Mouse (Mus musculus) midbrain, embryonic 13.5 days (tissue): ENCODE results near the gene Cd3g. TPM values are rescaled to one million over a fixed set of nuclear protein-coding genes. Genes with fewer than 3 reads are reported as not detected.

Experiments used
- ATAC-seq: fragments of 200-750 bp; cut with Nextera tagmentation; 2 replicates; pipeline ENCODE4 v1.8.0; 2017; ENCODE audit warnings: mild to moderate bottlenecking, moderate TSS enrichment, moderate library complexity
- H3K27ac ChIP-seq: fragments of 300-500 bp; sonication (generic); 2 replicates; pipeline ENCODE4 v1.5.1; 2015; ENCODE audit warnings: inconsistent platforms, mild to moderate bottlenecking, moderate library complexity
- H3K27me3 ChIP-seq: fragments of 300-500 bp; sonication (generic); 2 replicates; pipeline ENCODE4 v1.6.1; 2015; ENCODE audit warnings: mild to moderate bottlenecking, inconsistent platforms
- H3K36me3 ChIP-seq: fragments of 300-500 bp; sonication (generic); 2 replicates; pipeline ENCODE4 v1.6.1; 2015; ENCODE audit warnings: mild to moderate bottlenecking, inconsistent platforms
- H3K4me1 ChIP-seq: fragments of 300-500 bp; sonication (generic); replicated peaks from 2 replicates; pipeline ENCODE4 v1.6.1; 2015; ENCODE audit warnings: inconsistent platforms
- H3K4me2 ChIP-seq: fragments of 300-500 bp; sonication (generic); replicated peaks from 2 replicates; pipeline ENCODE4 v1.6.1; 2015; ENCODE audit warnings: moderate library complexity, mild to moderate bottlenecking, inconsistent platforms
- H3K4me3 ChIP-seq: fragments of 300-500 bp; sonication (generic); replicated peaks from 2 replicates; pipeline ENCODE4 v1.5.1; 2015; ENCODE audit warnings: mild to moderate bottlenecking, inconsistent platforms
- H3K9ac ChIP-seq: fragments of 300-500 bp; sonication (generic); replicated peaks from 2 replicates; pipeline ENCODE4 v1.6.1; 2015; ENCODE audit warnings: mild to moderate bottlenecking, inconsistent platforms
- H3K9me3 ChIP-seq: fragments of 300-500 bp; sonication (generic); 2 replicates; pipeline ENCODE4 v1.6.1; 2016; ENCODE audit warnings: mild to moderate bottlenecking, inconsistent platforms
- WGBS: fragments of 180-500 bp; shearing (Covaris S2); methylation state at CpG from one replicate; pipeline ENCODE4 v1.1.7; 2015; 5-methylcytosine and 5-hydroxymethylcytosine counted together
- polyA plus RNA-seq: library from polyadenylated mRNA; unstranded; fragments of >200 nt; fragmentation: Nextera tagmentation; extraction: Ambion mirVana; gene quantifications from 2 replicates; pipeline ENCODE4 v1.2.1, GENCODE M21; 2015

The Cd3g gene
- polyA plus RNA-seq: not detected in 2 replicates

DNA sequence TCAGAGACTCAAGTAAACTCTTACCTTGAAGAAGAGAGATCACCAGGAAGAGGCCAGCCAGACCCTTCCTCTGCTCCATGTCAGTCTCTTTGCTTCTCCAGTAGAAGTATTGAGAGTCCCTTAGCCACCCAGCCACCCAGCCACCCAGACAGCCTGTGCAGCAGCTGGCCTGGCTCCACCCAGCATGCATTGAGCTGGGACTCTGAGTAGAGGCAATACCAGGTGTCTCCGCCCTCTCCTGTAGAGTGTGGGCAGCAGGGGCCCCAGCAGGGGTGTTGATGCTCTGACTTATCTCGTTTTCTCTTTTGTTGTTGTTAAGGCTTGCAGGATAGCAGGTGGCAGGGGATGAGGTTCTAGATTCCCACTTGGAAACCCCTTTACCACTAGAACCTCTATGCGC is at the start of gene Cd3g:
Gene Cd3g (minus strand): TSS at position 190 of the 400 bp plus-strand sequence.
- H3K36me3 ChIP-seq: no peaks in the 10 kb centered on the region
- 66% methylated on average over 3 of the region's 3 CpGs for WGBS
- H3K27me3 ChIP-seq: 0 out of 2 replicates have a peak, but pooled peaks cover 5% of the 10 kb centered on the region
- no peaks in the 10 kb centered on the region for H3K4me1 ChIP-seq
- ATAC-seq: no peak
- H3K9me3 ChIP-seq: no peaks in the 10 kb centered on the region
- H3K4me2 ChIP-seq: no peak within 1 kb of the TSS
- no peak within 1 kb of the TSS for H3K9ac ChIP-seq
- H3K4me3 ChIP-seq: no peak within 1 kb of the TSS
- H3K27ac ChIP-seq: no peak within 1 kb of the TSS

DNA sequence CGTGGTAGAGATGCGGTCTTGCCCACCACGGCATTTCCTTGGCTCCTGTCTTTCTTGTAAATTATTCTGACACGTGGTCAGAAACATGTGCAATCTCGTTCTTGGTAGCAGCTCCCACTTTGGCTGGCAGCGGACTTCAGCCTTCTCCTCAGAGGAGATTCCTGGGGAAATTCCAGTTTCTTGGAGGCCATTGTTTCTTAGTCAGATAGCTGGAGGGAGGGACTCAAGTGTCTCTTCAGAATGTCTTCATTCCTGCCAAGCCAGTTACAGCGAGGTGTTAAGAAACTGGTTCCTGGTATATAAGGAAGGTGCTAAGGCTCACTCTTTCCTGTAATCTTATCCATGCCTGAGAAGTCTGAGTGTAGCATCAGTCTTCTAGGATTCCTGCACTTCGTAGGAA is 47.1 kb upstream of the Cd3g start:
- Histone ChIP-seq H3K27ac (no peak overlapping the region), H3K9ac (no peak overlapping the region), H3K9me3 (no peaks in the 10 kb centered on the region), H3K27me3 (0 out of 2 replicates have a peak, but pooled peaks cover 8% of the 10 kb centered on the region), H3K36me3 (no peaks in the 10 kb centered on the region), H3K4me2 (no peak overlapping the region), H3K4me1 (no peaks in the 10 kb centered on the region), H3K4me3 (no peak overlapping the region)
- 76% methylated on average over 8 of the region's 8 CpGs for WGBS
- ATAC-seq: no peak

DNA sequence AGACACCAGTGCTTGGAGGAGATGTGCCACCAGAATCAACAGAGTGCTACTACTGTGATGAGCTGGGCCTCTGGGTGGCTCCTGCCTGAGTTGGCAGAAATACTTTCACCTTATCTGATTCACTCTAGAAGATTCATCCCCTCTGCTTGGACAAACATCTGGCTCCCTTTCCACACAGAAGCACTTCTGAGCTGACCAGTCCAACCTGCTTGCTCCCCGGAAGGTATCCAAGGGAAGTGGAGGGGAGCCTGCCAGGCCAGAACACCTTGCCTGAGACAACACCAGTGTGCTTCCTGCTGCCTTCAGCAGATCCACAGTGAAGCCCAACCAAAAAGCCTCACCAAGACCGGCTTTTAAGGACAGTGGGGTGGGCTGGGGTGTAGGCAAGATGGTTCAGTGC is 44.0 kb upstream of the Cd3g start:
- ATAC-seq: no peak
- no peak overlapping the region for H3K4me3 ChIP-seq
- H3K27me3 ChIP-seq: 0 out of 2 replicates have a peak, but pooled peaks cover 4% of the 10 kb centered on the region
- H3K9ac ChIP-seq: no peak overlapping the region
- no peaks in the 10 kb centered on the region for H3K36me3 ChIP-seq
- H3K9me3 ChIP-seq: no peaks in the 10 kb centered on the region
- H3K4me2 ChIP-seq: no peak overlapping the region
- H3K27ac ChIP-seq: no peak overlapping the region
- WGBS: 85% methylated on average over 2 of the region's 2 CpGs
- no peaks in the 10 kb centered on the region for H3K4me1 ChIP-seq

DNA sequence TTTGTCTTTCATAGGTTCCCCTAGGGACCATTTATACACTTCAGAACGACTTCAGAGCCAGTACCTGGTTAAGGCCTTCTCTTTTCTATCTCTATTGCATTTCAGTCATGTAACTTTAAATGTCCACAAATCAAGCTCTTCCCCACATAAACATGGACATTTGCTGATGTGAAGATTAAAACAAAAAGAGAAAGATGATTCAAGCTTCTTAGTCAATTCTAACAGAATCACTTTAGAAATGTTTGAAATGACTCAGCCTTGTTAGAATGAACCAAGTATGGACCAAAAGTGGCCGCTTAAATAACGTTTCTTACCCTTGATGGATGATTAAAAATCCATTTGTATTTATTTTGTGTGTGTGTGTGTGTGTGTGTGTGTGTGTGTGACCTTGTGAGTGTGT is 43.4 kb upstream of the Cd3g start:
- H3K9ac ChIP-seq: no peak overlapping the region
- 0 out of 2 replicates have a peak, but pooled peaks cover 4% of the 10 kb centered on the region for H3K27me3 ChIP-seq
- no peak overlapping the region for H3K4me2 ChIP-seq
- no peak for ATAC-seq
- H3K4me3 ChIP-seq: no peak overlapping the region
- WGBS: 62% methylated on average over 3 of the region's 3 CpGs
- no peaks in the 10 kb centered on the region for H3K36me3 ChIP-seq
- no peak overlapping the region for H3K27ac ChIP-seq
- no peaks in the 10 kb centered on the region for H3K9me3 ChIP-seq
- H3K4me1 ChIP-seq: no peaks in the 10 kb centered on the region

DNA sequence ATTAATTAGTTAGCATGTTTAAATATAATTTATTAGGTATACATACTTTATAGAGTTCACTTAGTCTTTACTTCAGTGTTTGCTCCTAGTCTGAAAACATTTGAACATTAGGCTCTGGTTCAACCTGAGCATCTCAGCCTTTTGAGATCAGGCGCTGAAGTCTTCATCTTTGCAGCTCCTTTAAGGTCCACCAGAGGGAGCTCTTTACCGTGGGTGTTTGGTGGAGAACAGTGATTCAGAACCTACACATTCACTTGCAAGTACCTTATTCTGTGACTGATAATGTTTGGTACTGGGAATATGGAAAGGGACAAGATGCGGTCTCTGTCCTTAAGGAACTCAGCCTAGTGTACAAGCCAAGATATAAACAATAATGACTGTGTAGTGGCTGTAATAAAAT is 42.6 kb upstream of the Cd3g start:
- Histone ChIP-seq H3K36me3 (no peaks in the 10 kb centered on the region), H3K4me3 (no peak overlapping the region), H3K4me2 (no peak overlapping the region), H3K9ac (no peak overlapping the region), H3K4me1 (no peaks in the 10 kb centered on the region), H3K27ac (no peak overlapping the region), H3K27me3 (0 out of 2 replicates have a peak, but pooled peaks cover 4% of the 10 kb centered on the region), H3K9me3 (no peaks in the 10 kb centered on the region)
- ATAC-seq: no peak
- WGBS: 13% methylated on average over 3 of the region's 3 CpGs

DNA sequence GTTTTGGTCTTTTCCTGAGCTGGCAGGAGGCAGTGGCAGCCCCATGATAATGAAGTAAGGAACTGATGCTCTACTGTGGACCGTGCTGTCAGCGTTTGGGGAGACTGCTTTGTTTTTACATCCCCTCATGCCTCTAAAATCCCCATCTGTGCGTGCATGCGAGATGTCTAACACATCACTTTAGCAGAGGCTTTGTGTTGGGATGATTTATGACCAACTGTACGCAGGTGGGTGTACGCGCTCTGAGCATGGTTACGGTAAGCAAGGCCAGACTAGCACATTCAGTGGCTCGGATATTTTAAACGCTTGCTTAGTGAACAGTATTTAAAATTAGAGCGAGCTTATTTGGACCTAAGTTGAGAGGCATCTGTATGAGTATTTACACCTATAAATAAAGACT is 37.8 kb upstream of the Cd3g start:
- no peaks in the 10 kb centered on the region for H3K36me3 ChIP-seq
- no peak overlapping the region for H3K27ac ChIP-seq
- no peaks in the 10 kb centered on the region for H3K4me1 ChIP-seq
- ATAC-seq: no peak
- no peak overlapping the region for H3K4me3 ChIP-seq
- no peak overlapping the region for H3K9ac ChIP-seq
- no peak overlapping the region for H3K4me2 ChIP-seq
- no peaks in the 10 kb centered on the region for H3K27me3 ChIP-seq
- H3K9me3 ChIP-seq: no peaks in the 10 kb centered on the region
- WGBS: 88% methylated on average over 11 of the region's 11 CpGs

DNA sequence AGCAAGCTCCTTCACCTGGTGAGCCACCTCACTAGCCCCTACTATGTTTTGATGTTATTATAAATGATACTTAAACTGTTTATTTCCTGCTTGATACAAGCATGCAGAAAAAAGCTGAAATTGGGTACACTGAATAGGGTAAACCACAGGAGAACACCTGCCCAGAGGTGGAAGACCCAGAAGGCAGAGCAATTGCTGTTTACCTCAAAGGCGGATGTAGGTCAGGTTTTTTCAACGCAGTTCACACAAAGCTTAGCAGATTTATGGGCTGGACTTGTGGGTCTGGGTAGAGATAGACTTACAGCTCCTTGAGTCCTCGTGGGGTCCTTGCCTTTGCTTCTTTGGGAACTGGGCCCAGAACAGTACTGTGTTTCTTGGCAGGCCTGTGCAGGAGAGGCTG is 35.6 kb upstream of the Cd3g start:
- 0 out of 2 replicates have a peak, but pooled peaks cover 3% of the 10 kb centered on the region for H3K27me3 ChIP-seq
- no peak for ATAC-seq
- no peak overlapping the region for H3K4me2 ChIP-seq
- H3K9ac ChIP-seq: no peak overlapping the region
- no peaks in the 10 kb centered on the region for H3K4me1 ChIP-seq
- H3K4me3 ChIP-seq: no peak overlapping the region
- no peak overlapping the region for H3K27ac ChIP-seq
- no peaks in the 10 kb centered on the region for H3K9me3 ChIP-seq
- H3K36me3 ChIP-seq: no peaks in the 10 kb centered on the region
- 66% methylated on average over 3 of the region's 3 CpGs for WGBS

DNA sequence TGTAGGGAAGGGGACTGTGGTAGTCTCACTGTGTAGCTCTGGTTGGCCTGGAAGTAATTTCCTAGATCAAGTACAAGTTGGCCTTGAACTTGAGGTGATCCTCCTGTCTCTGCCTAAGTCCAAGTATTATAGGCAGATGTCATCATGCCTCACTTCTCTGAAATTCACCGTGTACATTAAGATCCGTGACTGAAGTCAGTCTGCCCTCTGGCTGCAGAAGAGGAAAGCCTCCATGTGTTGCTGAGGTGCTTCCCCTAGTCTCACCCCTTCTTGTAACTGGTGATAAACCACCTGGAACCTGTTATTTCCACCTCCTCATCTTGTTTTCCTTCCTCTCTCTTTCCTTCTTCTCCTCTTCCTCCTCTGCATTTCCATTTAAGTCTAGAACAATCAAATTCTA is 34.6 kb upstream of the Cd3g start:
- no peak overlapping the region for H3K4me3 ChIP-seq
- no peaks in the 10 kb centered on the region for H3K4me1 ChIP-seq
- H3K9me3 ChIP-seq: no peaks in the 10 kb centered on the region
- H3K27me3 ChIP-seq: 0 out of 2 replicates have a peak, but pooled peaks cover 3% of the 10 kb centered on the region
- no peak overlapping the region for H3K9ac ChIP-seq
- no peak overlapping the region for H3K4me2 ChIP-seq
- ATAC-seq: no peak
- H3K36me3 ChIP-seq: no peaks in the 10 kb centered on the region
- WGBS: 38% methylated on average over 2 of the region's 2 CpGs
- H3K27ac ChIP-seq: no peak overlapping the region

DNA sequence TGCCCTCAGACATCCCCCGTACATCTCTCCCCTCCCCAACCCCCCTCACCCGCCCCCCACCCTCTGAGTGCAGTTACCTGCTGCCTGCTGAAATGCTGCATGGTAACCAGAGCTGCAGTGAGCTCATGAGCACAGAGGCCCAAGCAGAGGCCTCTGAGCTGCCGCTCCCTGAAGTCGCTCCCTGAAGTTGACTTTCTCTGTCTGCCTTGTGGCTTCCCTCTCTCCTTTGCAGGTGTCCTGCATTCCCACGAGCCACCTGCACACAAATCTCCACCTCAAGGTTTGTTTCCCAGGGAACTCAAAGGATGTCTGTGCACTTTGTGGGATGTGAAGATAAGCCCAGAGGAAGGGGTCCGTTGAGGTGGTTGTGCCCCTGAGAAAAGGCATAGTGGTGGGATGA is 31.1 kb upstream of the Cd3g start:
- no peak overlapping the region for H3K9ac ChIP-seq
- no peak overlapping the region for H3K4me3 ChIP-seq
- no peak overlapping the region for H3K27ac ChIP-seq
- no peak for ATAC-seq
- H3K36me3 ChIP-seq: no peaks in the 10 kb centered on the region
- H3K4me2 ChIP-seq: no peak overlapping the region
- 0 out of 2 replicates have a peak, but pooled peaks cover 3% of the 10 kb centered on the region for H3K27me3 ChIP-seq
- no peaks in the 10 kb centered on the region for H3K4me1 ChIP-seq
- WGBS: 42% methylated on average over 6 of the region's 6 CpGs
- H3K9me3 ChIP-seq: no peaks in the 10 kb centered on the region

DNA sequence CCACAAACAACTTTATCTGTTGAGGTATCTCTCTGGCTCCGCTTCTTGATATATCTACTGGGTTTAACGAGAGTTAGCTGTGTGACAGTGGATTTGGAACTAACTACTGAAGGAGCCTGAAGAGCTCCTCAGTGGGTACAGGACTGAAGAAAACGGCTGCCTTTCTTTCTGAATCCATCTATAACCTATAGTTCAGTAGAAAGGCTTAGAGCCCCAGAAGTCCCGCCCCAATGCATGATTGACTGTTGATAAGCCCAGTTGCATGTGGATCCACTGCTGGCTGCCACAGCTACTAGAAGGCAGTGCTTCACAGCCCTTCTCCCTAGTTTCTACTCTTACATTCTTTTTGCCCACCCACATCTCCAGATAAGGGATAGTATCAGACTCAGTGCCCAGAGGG is 30.2 kb upstream of the Cd3g start:
- 78% methylated on average over 4 of the region's 4 CpGs for WGBS
- ATAC-seq: no peak
- no peak overlapping the region for H3K4me2 ChIP-seq

DNA sequence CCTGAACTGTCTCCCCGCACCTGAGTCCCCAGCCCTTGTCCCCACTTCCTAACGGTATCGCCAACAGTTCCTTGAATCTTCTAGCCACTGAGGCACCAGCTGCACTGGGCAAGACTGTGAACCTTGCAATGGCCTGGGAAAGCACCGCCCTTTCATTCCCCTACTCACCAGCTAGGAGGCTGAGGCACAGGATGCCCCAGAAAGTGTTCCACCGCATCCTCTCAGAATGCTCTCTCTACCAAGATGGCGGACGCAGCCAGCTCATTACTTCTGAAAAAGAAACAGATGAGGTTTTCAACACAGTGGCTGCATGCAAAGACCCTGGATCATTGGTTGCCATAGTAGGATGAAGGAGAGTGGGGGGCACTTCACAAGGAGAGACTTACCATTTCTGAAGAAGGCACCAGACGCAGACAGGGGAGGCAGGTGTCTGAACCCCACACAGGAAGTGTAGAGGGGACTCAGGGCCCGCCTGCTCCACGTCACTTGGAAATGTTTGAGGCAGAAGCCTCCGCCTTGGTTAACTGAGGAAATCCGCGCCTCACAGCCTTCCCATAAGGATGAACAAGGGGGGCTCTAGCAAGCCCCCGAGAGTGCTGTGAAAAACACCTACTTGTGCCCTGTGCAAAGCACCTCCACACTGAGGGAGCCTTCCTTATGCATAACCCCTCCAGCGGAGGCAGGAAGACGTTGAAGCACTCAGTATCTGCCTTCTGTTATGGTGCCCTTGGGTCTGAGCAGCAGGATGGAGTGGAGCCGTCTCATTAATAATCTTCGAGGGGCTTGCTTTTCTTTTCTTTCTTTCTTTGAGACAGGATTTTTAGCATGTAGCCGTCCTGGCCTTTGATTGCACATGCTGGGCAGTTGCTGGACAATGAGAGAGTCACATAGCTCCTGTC is 29.2 kb upstream of the Cd3g start, which contains the start of gene Cd3e:
Gene Cd3e (minus strand): TSS at position 448 of the 899 bp plus-strand sequence.
- Histone ChIP-seq H3K27me3 (0 out of 2 replicates have a peak, but pooled peaks cover 3% of the 10 kb centered on the region), H3K4me2 (no peak within 1 kb of the TSS), H3K9me3 (no peaks in the 10 kb centered on the region), H3K4me3 (no peak within 1 kb of the TSS), H3K27ac (no peak within 1 kb of the TSS), H3K36me3 (no peaks in the 10 kb centered on the region), H3K4me1 (no peaks in the 10 kb centered on the region), H3K9ac (no peak within 1 kb of the TSS)
- WGBS: 84% methylated on average over 19 of the region's 19 CpGs
- no peak for ATAC-seq

More for the DNA sequence above, 30.2 kb upstream of the Cd3g start:
- no peak overlapping the region for H3K27ac ChIP-seq
- H3K4me3 ChIP-seq: no peak overlapping the region
- no peaks in the 10 kb centered on the region for H3K36me3 ChIP-seq
- no peaks in the 10 kb centered on the region for H3K4me1 ChIP-seq
- H3K27me3 ChIP-seq: 0 out of 2 replicates have a peak, but pooled peaks cover 3% of the 10 kb centered on the region
- H3K9me3 ChIP-seq: no peaks in the 10 kb centered on the region
- H3K9ac ChIP-seq: no peak overlapping the region

DNA sequence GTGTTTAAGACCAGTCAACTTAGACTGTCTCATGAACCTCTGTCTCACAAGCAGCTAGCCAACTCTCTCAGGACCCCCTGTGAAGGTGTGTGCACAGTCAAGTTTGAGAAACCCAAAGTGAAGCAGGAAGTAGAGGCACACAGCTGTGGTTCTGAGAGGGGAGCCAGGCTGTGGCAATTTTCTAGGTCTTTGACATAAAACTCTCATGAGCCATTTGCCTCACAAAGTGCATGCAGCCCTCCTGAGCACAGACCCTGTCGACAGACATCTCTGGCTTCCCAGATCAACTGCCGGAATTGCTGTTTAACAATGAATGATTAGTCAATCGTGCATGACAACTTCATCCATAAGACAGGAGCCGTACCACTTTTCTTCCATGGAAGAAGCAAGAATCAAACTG is 28.1 kb upstream of the Cd3g start:
- H3K9ac ChIP-seq: no peak overlapping the region
- 53% methylated on average over 4 of the region's 4 CpGs for WGBS
- no peaks in the 10 kb centered on the region for H3K36me3 ChIP-seq
- no peak overlapping the region for H3K4me3 ChIP-seq
- no peak overlapping the region for H3K4me2 ChIP-seq
- 0 out of 2 replicates have a peak, but pooled peaks cover 3% of the 10 kb centered on the region for H3K27me3 ChIP-seq
- ATAC-seq: no peak
- no peak overlapping the region for H3K27ac ChIP-seq
- H3K9me3 ChIP-seq: no peaks in the 10 kb centered on the region
- H3K4me1 ChIP-seq: no peaks in the 10 kb centered on the region
